Mouse (Mus musculus): Measurements from ENCODE around the gene Tbx15.

DNA sequence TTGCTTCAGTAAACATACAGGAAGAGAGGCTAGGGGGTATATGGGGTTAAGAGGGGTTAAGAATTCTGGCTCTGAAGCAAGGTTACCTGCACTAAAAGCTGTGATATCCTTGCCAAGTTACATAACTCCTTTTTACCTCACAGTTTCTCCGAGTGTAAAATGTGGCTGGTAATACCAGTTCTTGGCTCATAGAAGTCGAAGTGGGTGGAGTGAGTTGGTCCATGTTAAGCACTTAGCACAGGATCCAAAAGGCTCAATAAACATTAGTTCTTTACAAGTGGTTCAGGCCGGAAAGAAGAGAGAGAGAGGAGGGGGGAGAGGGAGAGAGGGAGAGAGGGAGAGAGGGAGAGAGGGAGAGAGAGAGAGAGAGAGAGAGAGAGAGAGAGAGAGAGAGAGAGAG, 5.2 kb downstream of the Tbx15 start:
- no peak for TF ChIP-seq CTCF (IDR thresholded peaks at IDR 0.05; ENCODE audit: extremely low read depth, insufficient read depth, low read length)
- TF ChIP-seq POLR2A (IDR thresholded peaks at IDR 0.05; ENCODE audit: extremely low read depth, insufficient read depth, low read length) = no peak
